Mouse (Mus musculus) forebrain, embryonic 15.5 days (tissue): ENCODE measurements around the gene B4galt4. TPM values are rescaled to one million over a fixed set of nuclear protein-coding genes. Genes with fewer than 3 reads are reported as not detected.
"Not testable (repeated sequence)": the region's sequence is repeated elsewhere in the genome, so short reads cannot be mapped to it uniquely, and the experiment has no call there.

Source experiments
- ATAC-seq: fragments of 200-750 bp; cut with Nextera tagmentation; replicated peaks from 2 replicates; pipeline ENCODE4 v1.8.0; 2017; ENCODE audit warnings: mild to moderate bottlenecking, moderate TSS enrichment, moderate library complexity
- H3K27ac ChIP-seq: fragments of 300-500 bp; sonication (generic); replicated peaks from 2 replicates; pipeline ENCODE4 v1.5.1; 2015; ENCODE audit warnings: mild to moderate bottlenecking, inconsistent platforms
- H3K27me3 ChIP-seq: fragments of 300-500 bp; sonication (generic); 2 replicates; pipeline ENCODE4 v1.6.1; 2015; ENCODE audit warnings: inconsistent platforms
- H3K36me3 ChIP-seq: fragments of 300-500 bp; sonication (generic); 2 replicates; pipeline ENCODE4 v1.6.1; 2015; ENCODE audit warnings: mild to moderate bottlenecking, inconsistent platforms
- H3K4me1 ChIP-seq: fragments of 300-500 bp; sonication (generic); 2 replicates; pipeline ENCODE4 v1.6.1; 2015; ENCODE audit warnings: inconsistent platforms
- H3K4me2 ChIP-seq: fragments of 300-500 bp; sonication (generic); replicated peaks from 2 replicates; pipeline ENCODE4 v1.6.1; 2015; ENCODE audit warnings: mild to moderate bottlenecking, inconsistent platforms
- H3K4me3 ChIP-seq: fragments of 300-500 bp; sonication (generic); 2 replicates; pipeline ENCODE4 v1.5.1; 2015; ENCODE audit warnings: mild to moderate bottlenecking, inconsistent platforms
- H3K9ac ChIP-seq: fragments of 300-500 bp; sonication (generic); replicated peaks from 2 replicates; pipeline ENCODE4 v1.6.1; 2015; ENCODE audit warnings: mild to moderate bottlenecking, inconsistent platforms
- H3K9me3 ChIP-seq: fragments of 300-500 bp; sonication (generic); 2 replicates; pipeline ENCODE4 v1.6.1; 2016; ENCODE audit warnings: inconsistent platforms
- WGBS: fragments of 180-500 bp; shearing (Covaris S2); methylation state at CpG from one replicate; pipeline ENCODE4 v1.1.7; 2015; ENCODE audit warnings: mixed read lengths; 5-methylcytosine and 5-hydroxymethylcytosine counted together
- polyA plus RNA-seq: library from polyadenylated mRNA; unstranded; fragments of >200 nt; fragmentation: Nextera tagmentation; extraction: Ambion mirVana; gene quantifications from 2 replicates; pipeline ENCODE4 v1.2.1, GENCODE M21; 2015

B4galt4 gene
- polyA plus RNA-seq, 1 experiment from 2014 or later, result 27.4 TPM

GRCm38 (mm10) chr16:38711245-38711644 is 30.8 kb upstream of the B4galt4 start:
- Histone ChIP-seq H3K9ac (no peak overlapping the region), H3K36me3 (no peaks in the 10 kb centered on the region), H3K27ac (no peak overlapping the region), H3K27me3 (no peaks in the 10 kb centered on the region), H3K4me2 (no peak overlapping the region), H3K4me3 (no peak overlapping the region), H3K4me1 (peaks cover 10% of the 10 kb centered on the region), H3K9me3 (no peaks in the 10 kb centered on the region)
- ATAC-seq, result no peak
- 70% methylated on average over 4 of the region's 4 CpGs for WGBS

- 10% methylated on average over 12 of the region's 12 CpGs for WGBS
- Histone ChIP-seq H3K27me3 (no peaks in the 10 kb centered on the region), H3K4me3 (peak overlapping the region; percentile 58), H3K9me3 (no peaks in the 10 kb centered on the region), H3K4me1 (peaks cover 10% of the 10 kb centered on the region), H3K9ac (peak overlapping the region; percentile 62), H3K36me3 (no peaks in the 10 kb centered on the region), H3K27ac (no peak overlapping the region), H3K4me2 (peak overlapping the region; percentile 83)
- peak; percentile 30; the same call in 1 of the 2 replicates for ATAC-seq
Measured at GRCm38 (mm10) chr16:38712105-38712504, 30.0 kb upstream of the B4galt4 start.

GRCm38 (mm10) chr16:38712581-38713403 is 29.3 kb upstream of the B4galt4 start, which contains the start of gene Arhgap31:
TSS of gene Arhgap31 (minus strand) at chr16:38713274.
- Histone ChIP-seq H3K4me3 (peak within 1 kb of the TSS; percentile 58), H3K9ac (peak within 1 kb of the TSS; percentile 62), H3K36me3 (no peaks in the 10 kb centered on the region), H3K4me2 (peak within 1 kb of the TSS; percentile 83), H3K27ac (peak within 1 kb of the TSS; percentile 72), H3K9me3 (no peaks in the 10 kb centered on the region), H3K4me1 (peaks cover 10% of the 10 kb centered on the region), H3K27me3 (no peaks in the 10 kb centered on the region)
- 0% methylated on average over 60 of the region's 74 CpGs for WGBS
- peak; percentile 94 for ATAC-seq

GRCm38 (mm10) chr16:38713404-38714258 is 28.4 kb upstream of the B4galt4 start:
- Histone ChIP-seq H3K9ac (peak overlapping the region; percentile 62), H3K4me3 (peak overlapping the region; percentile 58), H3K36me3 (no peaks in the 10 kb centered on the region), H3K27ac (peak overlapping the region; percentile 72), H3K4me1 (peaks cover 10% of the 10 kb centered on the region), H3K9me3 (no peaks in the 10 kb centered on the region), H3K27me3 (no peaks in the 10 kb centered on the region), H3K4me2 (peak overlapping the region; percentile 83)
- 30% methylated on average over 17 of the region's 17 CpGs for WGBS
- ATAC-seq, result peak; percentile 51; the same call in 1 of the 2 replicates

GRCm38 (mm10) chr16:38714259-38714526 is 27.9 kb upstream of the B4galt4 start:
- not testable (repeated sequence) for ATAC-seq

GRCm38 (mm10) chr16:38721377-38721776 is 20.7 kb upstream of the B4galt4 start:
- Histone ChIP-seq H3K9me3 (no peaks in the 10 kb centered on the region), H3K36me3 (no peaks in the 10 kb centered on the region), H3K4me3 (no peak overlapping the region), H3K4me1 (no peaks in the 10 kb centered on the region), H3K27ac (no peak overlapping the region), H3K9ac (no peak overlapping the region), H3K4me2 (no peak overlapping the region), H3K27me3 (no peaks in the 10 kb centered on the region)
- no peak for ATAC-seq
- WGBS, result 93% methylated on average over 9 of the region's 9 CpGs

More at GRCm38 (mm10) chr16:38714259-38714526, 27.9 kb upstream of the B4galt4 start:
- peak overlapping the region; percentile 8; the same call in 1 of the 2 replicates for H3K4me3 ChIP-seq
- not testable (repeated sequence) for H3K9me3 ChIP-seq, H3K4me1 ChIP-seq, H3K27me3 ChIP-seq, H3K27ac ChIP-seq, H3K36me3 ChIP-seq, H3K9ac ChIP-seq
- WGBS, result 62% methylated on average over 11 of the region's 12 CpGs
- peak overlapping the region; percentile 22; the same call in 1 of the 2 replicates for H3K4me2 ChIP-seq

GRCm38 (mm10) chr16:38724256-38724655 is 17.8 kb upstream of the B4galt4 start:
- no peak for ATAC-seq
- Histone ChIP-seq H3K27ac (no peak overlapping the region), H3K9ac (no peak overlapping the region), H3K4me1 (no peaks in the 10 kb centered on the region), H3K27me3 (no peaks in the 10 kb centered on the region), H3K4me3 (no peak overlapping the region), H3K9me3 (no peaks in the 10 kb centered on the region), H3K36me3 (no peaks in the 10 kb centered on the region), H3K4me2 (no peak overlapping the region)
- 77% methylated on average over 8 of the region's 8 CpGs for WGBS

- WGBS, result 48% methylated on average over 13 of the region's 13 CpGs
- H3K4me3 ChIP-seq, result no peak overlapping the region
- ATAC-seq, result no peak
- H3K4me1 ChIP-seq, result no peaks in the 10 kb centered on the region
- H3K36me3 ChIP-seq, result no peaks in the 10 kb centered on the region
- H3K27ac ChIP-seq, result no peak overlapping the region
- no peaks in the 10 kb centered on the region for H3K27me3 ChIP-seq
- H3K4me2 ChIP-seq, result no peak overlapping the region
- H3K9me3 ChIP-seq, result no peaks in the 10 kb centered on the region
- no peak overlapping the region for H3K9ac ChIP-seq
Measured at GRCm38 (mm10) chr16:38724974-38725373, 17.1 kb upstream of the B4galt4 start.

- H3K4me3 ChIP-seq, result no peak overlapping the region
- H3K36me3 ChIP-seq, result no peaks in the 10 kb centered on the region
- H3K9ac ChIP-seq, result no peak overlapping the region
- ATAC-seq, result no peak
- WGBS, result 94% methylated on average over 15 of the region's 15 CpGs
- no peaks in the 10 kb centered on the region for H3K27me3 ChIP-seq
- no peak overlapping the region for H3K27ac ChIP-seq
- no peaks in the 10 kb centered on the region for H3K4me1 ChIP-seq
- H3K4me2 ChIP-seq, result no peak overlapping the region
- no peaks in the 10 kb centered on the region for H3K9me3 ChIP-seq
Measured at GRCm38 (mm10) chr16:38728576-38729132, 13.4 kb upstream of the B4galt4 start.

GRCm38 (mm10) chr16:38729139-38729538 is 12.9 kb upstream of the B4galt4 start:
- Histone ChIP-seq H3K9me3 (no peaks in the 10 kb centered on the region), H3K4me3 (no peak overlapping the region), H3K4me2 (no peak overlapping the region), H3K27ac (no peak overlapping the region), H3K9ac (no peak overlapping the region), H3K27me3 (no peaks in the 10 kb centered on the region), H3K4me1 (no peaks in the 10 kb centered on the region), H3K36me3 (no peaks in the 10 kb centered on the region)
- 88% methylated on average over 6 of the region's 6 CpGs for WGBS
- ATAC-seq, result peak; percentile 35; the same call in 1 of the 2 replicates

- no peak overlapping the region for H3K9ac ChIP-seq
- no peak overlapping the region for H3K4me2 ChIP-seq
- WGBS, result 64% methylated on average over 15 of the region's 15 CpGs
Measured at GRCm38 (mm10) chr16:38729610-38730288, 12.3 kb upstream of the B4galt4 start.

More at GRCm38 (mm10) chr16:38729610-38730288, 12.3 kb upstream of the B4galt4 start:
- peak; percentile 81 for ATAC-seq
- no peaks in the 10 kb centered on the region for H3K36me3 ChIP-seq
- H3K4me1 ChIP-seq, result no peaks in the 10 kb centered on the region
- no peaks in the 10 kb centered on the region for H3K27me3 ChIP-seq
- H3K4me3 ChIP-seq, result no peak overlapping the region
- H3K9me3 ChIP-seq, result no peaks in the 10 kb centered on the region
- no peak overlapping the region for H3K27ac ChIP-seq
